Mouse (Mus musculus) lung, postnatal 14 days (tissue): ENCODE measurements around the gene Maats1.
A peak's percentile ranks its signal among the peaks of the same experiment; 100 is the strongest.
"Not testable (repeated sequence)": the region's sequence is repeated elsewhere in the genome, so short reads cannot be mapped to it uniquely, and the experiment has no call there.

Source experiments
- DNase-seq: peaks from one replicate; pipeline ENCODE4 v3.0.0; 2021

The Maats1 gene

DNA sequence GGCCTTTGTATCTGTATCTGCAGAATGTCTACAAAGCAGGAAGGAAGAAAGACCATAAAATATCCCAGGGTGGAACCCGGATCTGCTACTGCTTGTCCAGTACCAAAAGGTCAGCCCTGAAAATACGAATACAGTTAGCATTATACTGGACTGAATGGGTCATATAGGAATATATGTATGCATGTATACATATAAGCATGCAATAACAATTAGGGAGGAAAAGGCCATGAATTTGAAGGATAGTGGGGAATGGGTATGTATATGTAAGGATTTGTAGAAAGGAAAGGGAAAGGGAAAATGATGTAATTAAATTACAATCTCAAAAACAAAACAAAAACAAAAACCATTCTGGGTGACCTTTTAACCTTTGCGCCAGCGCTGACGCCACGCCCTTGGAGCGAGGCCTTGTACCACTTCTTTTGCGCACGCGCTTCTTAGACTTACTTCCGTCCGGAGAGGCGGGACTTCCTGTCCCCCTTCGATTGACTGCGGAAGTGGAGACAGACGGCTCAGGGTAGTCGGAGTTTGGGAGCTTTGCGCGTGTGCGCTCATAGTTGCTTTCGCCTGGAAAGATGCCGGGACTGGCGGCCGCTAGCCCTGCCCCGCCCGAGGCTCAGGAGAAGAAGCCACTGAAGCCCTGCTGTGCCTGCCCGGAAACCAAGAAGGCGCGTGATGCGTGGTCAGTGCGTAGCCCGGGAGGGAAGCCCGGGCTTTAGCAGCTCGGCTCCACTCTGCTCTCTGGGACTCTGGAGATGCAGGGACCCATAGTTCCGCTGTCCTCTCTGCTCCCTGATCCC is 4.8 kb upstream of the Maats1 start, which contains the start of the genes Cox17 and Gm21987:
Gene Cox17 (plus strand): TSS at position 463 of the 797 bp plus-strand sequence.
Gene Gm21987 (plus strand): TSS at position 512 of the 797 bp plus-strand sequence.
- DNase-seq, result peak; percentile 94

GRCm38 (mm10) chr16:38344941-38345725 is 3.2 kb upstream of the Maats1 start:
- no peak for DNase-seq

DNA sequence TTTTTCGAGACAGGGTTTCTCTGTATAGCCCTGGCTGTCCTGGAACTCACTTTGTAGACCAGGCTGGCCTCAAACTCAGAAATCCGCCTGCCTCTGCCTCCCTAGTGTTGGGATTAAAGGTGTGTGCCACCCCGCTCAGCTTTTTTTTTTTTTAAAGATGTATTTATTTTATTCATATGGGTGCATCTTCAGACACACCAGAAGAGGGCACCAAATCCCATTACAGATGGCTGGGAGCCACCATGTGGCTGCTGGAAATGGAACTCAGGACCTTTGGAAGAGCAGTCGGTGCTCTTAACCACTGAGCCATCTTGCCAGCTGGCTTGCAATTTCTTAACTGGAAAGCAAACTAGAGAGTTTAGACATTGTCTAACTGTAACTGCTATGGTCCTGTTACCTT is 3.9 kb downstream of the Maats1 start:
- DNase-seq, result not testable (repeated sequence)

GRCm38 (mm10) chr16:38334431-38334830 is 7.5 kb downstream of the Maats1 start:
- no peak for DNase-seq

DNA sequence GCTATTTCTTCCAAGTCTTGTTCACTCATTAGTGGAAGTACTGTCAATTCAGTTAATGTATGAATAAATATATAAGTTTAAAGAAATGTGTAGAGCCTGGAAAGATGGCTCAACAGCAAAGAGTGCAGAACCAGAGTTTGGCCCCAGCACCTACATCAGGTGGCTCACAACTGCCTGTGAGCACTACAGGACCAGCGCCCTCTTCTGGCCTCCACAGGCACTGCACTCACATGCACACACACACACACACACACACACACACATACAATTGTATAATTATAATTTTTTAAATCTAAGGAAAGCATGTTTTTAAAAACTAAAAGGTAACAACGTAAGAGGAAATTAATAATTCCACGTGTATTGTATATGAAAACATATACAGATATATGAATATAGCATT is 12.6 kb downstream of the Maats1 start:
- DNase-seq, result no peak

GRCm38 (mm10) chr16:38326778-38327397 is 15.1 kb downstream of the Maats1 start:
- DNase-seq, result no peak

DNA sequence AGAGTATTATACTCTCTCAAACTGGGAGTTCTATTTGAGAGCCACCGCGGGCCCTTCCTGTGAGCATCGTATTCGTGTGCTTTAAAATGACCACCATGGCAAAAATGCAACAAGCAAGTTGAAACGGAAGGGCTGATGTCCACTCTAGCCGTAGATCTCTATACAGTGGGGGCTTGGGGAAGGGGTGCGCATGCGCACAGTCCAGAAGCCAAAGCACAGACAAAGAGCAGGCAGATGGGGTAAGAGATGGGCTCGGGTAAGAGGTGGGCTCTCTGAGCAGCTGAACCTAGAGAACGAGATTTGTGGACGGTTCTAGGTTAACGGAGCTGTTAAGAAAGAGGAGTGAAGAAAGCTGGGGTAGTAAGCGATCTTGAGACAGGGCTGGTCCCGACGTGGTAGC is 17.6 kb downstream of the Maats1 start:
- no peak for DNase-seq

DNA sequence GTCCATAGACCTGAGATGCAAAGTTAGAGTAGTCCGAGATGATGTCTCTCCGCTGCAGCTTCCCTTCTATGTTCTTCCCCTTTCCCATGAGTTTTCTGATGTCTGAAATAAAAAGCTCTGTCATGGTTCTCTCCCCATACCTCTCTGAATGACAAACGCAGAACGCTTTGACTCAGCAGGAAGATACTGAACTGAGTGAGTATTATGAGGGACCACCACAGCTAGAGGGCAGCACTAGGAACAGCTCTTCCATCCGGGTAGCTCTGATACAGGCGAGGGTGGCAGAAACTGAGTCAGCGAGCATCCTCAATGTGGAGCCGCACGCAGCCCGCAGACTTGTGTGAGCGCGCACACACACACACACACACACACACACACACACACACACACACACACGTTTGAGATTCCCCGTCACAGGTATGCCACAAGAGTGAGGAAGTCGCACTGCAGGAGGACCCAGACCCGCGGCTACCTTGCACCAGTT is 20.4 kb downstream of the Maats1 start:
- peak; percentile 65 for DNase-seq

DNA sequence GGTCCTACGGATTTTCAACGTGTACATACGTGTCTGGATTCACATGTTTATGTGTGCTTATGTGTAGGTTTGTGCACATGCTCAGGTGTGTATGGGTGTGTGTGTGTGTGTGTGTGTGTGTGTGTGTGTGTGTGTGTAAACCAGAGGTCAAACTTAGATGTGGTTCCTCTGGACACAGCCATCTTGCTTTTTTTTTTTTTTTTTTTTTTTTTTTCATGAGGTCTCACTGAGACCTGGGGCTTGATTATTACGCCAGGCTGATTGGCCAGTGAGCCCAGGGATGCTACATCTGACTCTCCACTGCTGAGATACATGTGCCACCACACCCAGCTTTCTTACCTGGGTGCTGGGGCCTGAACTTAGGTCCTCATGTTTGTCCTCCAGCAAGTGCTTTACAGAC is 22.9 kb downstream of the Maats1 start:
- no peak for DNase-seq

- DNase-seq, result no peak
Measured at GRCm38 (mm10) chr16:38318492-38318891, 23.5 kb downstream of the Maats1 start.

- DNase-seq, result no peak
Measured at GRCm38 (mm10) chr16:38308195-38308594, 33.7 kb downstream of the Maats1 start.

- no peak for DNase-seq
Measured at GRCm38 (mm10) chr16:38307651-38308050, 34.3 kb downstream of the Maats1 start.

DNA sequence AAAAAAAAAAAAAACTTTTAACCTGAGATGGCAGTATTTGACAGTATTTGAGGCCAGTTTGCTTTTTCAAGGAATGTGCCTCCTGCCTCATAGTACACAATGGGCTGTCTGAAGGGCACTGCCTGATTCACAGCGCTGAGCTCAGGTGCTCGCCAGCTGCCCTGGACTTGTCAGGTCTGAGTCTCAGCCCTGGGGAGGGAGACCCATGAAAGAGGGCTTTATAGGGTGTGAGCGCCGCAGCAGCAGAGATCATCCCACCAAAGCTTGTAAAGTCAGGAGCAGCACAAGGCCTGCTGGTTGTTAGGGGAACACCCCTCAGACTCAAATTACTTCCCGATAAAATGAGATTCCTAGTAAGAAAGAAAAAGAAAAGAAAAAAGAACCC is 34.7 kb downstream of the Maats1 start:
- no peak for DNase-seq

DNA sequence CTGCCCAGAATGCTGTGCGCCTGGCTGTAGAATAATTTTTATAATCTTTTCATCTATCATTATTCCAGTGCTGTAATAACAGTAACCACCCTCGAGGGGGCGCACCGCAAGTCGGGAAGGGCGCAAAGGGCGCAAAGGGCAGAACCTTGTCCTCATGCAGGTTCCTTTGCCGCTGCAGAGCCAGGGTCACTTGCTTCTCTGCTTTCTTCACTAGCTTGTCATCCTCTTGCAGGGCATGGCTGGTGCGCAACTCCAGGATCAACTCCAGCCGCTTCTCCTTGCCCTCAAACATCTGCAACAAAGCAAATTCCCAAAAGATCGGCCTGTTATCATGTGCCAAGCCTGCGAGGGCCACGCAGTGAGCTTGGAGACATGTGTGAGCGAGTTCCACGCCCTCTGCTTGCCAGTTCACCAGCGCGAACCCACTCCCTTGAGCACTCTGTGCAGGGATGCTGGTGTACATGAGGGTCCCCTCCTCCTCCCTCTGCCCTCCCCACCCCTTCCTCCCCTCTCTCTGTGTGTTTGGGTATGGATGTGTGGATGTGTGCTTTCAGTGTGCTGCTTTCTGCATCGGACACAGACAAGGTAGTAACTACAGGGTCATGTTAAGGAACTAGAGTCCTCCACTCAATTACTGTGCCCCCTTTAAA is 35.2 kb downstream of the Maats1 start:
- peak; percentile 28 for DNase-seq

GRCm38 (mm10) chr16:38304460-38305194 is 37.3 kb downstream of the Maats1 start:
- peak; percentile 58 for DNase-seq

GRCm38 (mm10) chr16:38302367-38302766 is 39.6 kb downstream of the Maats1 start:
- DNase-seq, result no peak

DNA sequence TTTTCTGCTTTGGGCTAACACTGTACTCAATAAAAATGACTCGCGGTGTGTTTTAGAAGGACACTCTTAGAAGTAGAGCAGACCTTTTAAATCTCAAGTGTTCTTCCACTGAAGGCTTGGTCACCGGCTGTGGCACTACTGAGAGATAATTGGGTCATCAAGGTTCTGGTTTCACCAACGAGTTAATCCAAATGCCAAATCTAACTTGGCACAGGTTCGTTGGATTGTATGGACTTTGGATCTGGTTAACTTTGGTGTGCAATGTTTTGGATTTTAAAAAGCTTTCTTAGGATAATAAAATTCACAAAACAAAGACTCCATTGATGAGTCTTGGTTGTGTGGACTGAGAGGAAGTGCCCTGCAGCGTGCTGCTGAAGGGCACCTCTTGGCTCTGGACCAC is 43.5 kb downstream of the Maats1 start:
- DNase-seq, result no peak

- DNase-seq, result no peak
Measured at GRCm38 (mm10) chr16:38295349-38295930, 46.5 kb downstream of the Maats1 start.

GRCm38 (mm10) chr16:38294685-38295348 is 47.1 kb downstream of the Maats1 start, which contains the start of gene Nr1i2:
TSS of gene Nr1i2 (minus strand) at chr16:38294824.
- no peak for DNase-seq

GRCm38 (mm10) chr16:38290151-38290550 is 51.8 kb downstream of the Maats1 start:
- DNase-seq, result no peak

- no peak for DNase-seq
Measured at GRCm38 (mm10) chr16:38288851-38289250, 53.1 kb downstream of the Maats1 start.
